Mouse (Mus musculus) embryonic facial prominence, embryonic 10.5 days (tissue): ENCODE measurements at regions not wholly inside any gene's neighbourhood (a gene's known extent, or its start where the extent isn't known, plus 50 kb on each side); places are given as distances from the start of the nearest gene placed in this dataset.

Experiments used
- DNase-seq: peaks from one replicate; pipeline ENCODE4 v3.0.0-alpha.2; 2017; ENCODE audit warnings: low spot score
- H3K27ac ChIP-seq: fragments of 300-500 bp; sonication (generic); replicated peaks from 2 replicates; pipeline ENCODE4 v1.5.1; 2016; ENCODE audit warnings: mild to moderate bottlenecking
- H3K27me3 ChIP-seq: fragments of 300-500 bp; sonication (generic); replicated peaks from 2 replicates; pipeline ENCODE4 v1.6.1; 2016; ENCODE audit warnings: low read depth, mild to moderate bottlenecking; ENCODE audit not compliant: poor library complexity, severe bottlenecking
- H3K36me3 ChIP-seq: fragments of 300-500 bp; sonication (generic); replicated peaks from 2 replicates; pipeline ENCODE4 v1.6.1; 2016; ENCODE audit warnings: mild to moderate bottlenecking, moderate library complexity
- H3K4me1 ChIP-seq: fragments of 300-500 bp; sonication (generic); 2 replicates; pipeline ENCODE4 v1.6.1; 2016
- H3K4me3 ChIP-seq: fragments of 300-500 bp; sonication (generic); 2 replicates; pipeline ENCODE4 v1.5.1; 2016; ENCODE audit warnings: mild to moderate bottlenecking, moderate library complexity
- H3K9me3 ChIP-seq: fragments of 300-500 bp; sonication (generic); 2 replicates; pipeline ENCODE4 v1.6.1; 2016; ENCODE audit warnings: mild to moderate bottlenecking
- WGBS: fragments of 180-500 bp; shearing (Covaris S2); methylation state at CpG from one replicate; pipeline ENCODE4 v1.1.7; 2016; 5-methylcytosine and 5-hydroxymethylcytosine counted together

DNA sequence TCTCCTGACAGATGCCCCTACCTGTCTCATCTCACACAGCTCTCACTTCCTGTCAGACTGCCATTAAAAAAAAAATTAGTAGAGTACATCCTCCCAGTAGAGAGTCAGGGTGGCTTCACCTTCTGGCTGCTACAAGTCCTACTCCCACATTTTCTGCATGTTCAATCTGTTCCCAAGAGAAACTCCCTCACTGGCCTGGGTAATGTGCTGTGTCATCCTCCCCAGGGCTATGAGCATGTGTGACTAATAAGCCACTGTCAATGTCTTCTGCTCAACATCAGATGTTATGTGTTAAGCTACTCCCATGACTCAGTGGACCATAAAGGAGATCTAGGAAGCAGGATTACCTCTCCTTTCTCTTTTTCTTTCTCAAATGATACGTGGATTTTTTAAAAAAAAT, 652.4 kb upstream of the Frg1 start:
- no peak overlapping the region for H3K27ac ChIP-seq
- no peak for DNase-seq
- no peaks in the 10 kb centered on the region for H3K27me3 ChIP-seq
- 67% methylated on average over 1 of the region's 1 CpGs for WGBS
- no peaks in the 10 kb centered on the region for H3K4me1 ChIP-seq
- no peak overlapping the region for H3K4me3 ChIP-seq
- no peaks in the 10 kb centered on the region for H3K36me3 ChIP-seq
- no peaks in the 10 kb centered on the region for H3K9me3 ChIP-seq

GRCm38 (mm10) chr8:42043526-42043925, 626.7 kb upstream of the Frg1 start:
- DNase-seq = no peak
- no peak overlapping the region for H3K27ac ChIP-seq
- peaks cover 11% of the 10 kb centered on the region for H3K4me1 ChIP-seq
- H3K9me3 ChIP-seq = no peaks in the 10 kb centered on the region
- WGBS = 74% methylated on average over 5 of the region's 5 CpGs
- H3K36me3 ChIP-seq = no peaks in the 10 kb centered on the region
- no peak overlapping the region for H3K4me3 ChIP-seq
- H3K27me3 ChIP-seq = no peaks in the 10 kb centered on the region

- no peak for DNase-seq
- Histone ChIP-seq H3K4me1 (peaks cover 10% of the 10 kb centered on the region), H3K27me3 (no peaks in the 10 kb centered on the region), H3K27ac (no peak overlapping the region), H3K36me3 (no peaks in the 10 kb centered on the region), H3K4me3 (no peak overlapping the region), H3K9me3 (no peaks in the 10 kb centered on the region)
- WGBS = 91% methylated on average over 2 of the region's 2 CpGs
Measured at GRCm38 (mm10) chr8:42039245-42039644, 622.4 kb upstream of the Frg1 start.

DNA sequence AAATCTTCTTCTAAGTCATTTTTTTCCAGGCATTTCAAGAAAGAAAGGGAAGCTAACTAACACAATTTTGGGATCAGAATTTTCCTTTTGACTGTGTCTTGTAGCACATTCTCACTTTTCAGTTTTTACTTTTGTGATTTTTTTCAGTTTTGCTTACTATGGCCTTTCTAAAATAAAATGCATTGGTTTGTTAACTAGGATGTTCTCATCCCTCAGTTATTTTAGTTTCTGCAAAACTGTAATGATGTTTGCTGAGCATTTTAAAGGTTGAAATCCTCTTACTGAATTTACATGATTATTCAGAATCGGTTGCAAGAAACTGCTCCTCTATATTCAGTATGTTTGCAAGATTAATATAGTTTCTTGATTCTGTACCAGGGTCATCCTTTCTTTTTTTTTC, 610.1 kb upstream of the Frg1 start:
- no peak overlapping the region for H3K27ac ChIP-seq
- no peaks in the 10 kb centered on the region for H3K9me3 ChIP-seq
- H3K27me3 ChIP-seq = no peaks in the 10 kb centered on the region
- H3K4me1 ChIP-seq = no peaks in the 10 kb centered on the region
- H3K4me3 ChIP-seq = no peak overlapping the region
- no peaks in the 10 kb centered on the region for H3K36me3 ChIP-seq
- WGBS = 92% methylated on average over 1 of the region's 1 CpGs
- DNase-seq = no peak

- H3K36me3 ChIP-seq = no peaks in the 10 kb centered on the region
- 37% methylated on average over 3 of the region's 3 CpGs for WGBS
- no peaks in the 10 kb centered on the region for H3K9me3 ChIP-seq
- H3K27ac ChIP-seq = no peak overlapping the region
- no peak overlapping the region for H3K4me3 ChIP-seq
- peak; percentile 59 for DNase-seq
- no peaks in the 10 kb centered on the region for H3K27me3 ChIP-seq
- H3K4me1 ChIP-seq = 0 out of 2 replicates have a peak, but pooled peaks cover 4% of the 10 kb centered on the region
Measured at GRCm38 (mm10) chr8:42017786-42018185, 600.9 kb upstream of the Frg1 start.

DNA sequence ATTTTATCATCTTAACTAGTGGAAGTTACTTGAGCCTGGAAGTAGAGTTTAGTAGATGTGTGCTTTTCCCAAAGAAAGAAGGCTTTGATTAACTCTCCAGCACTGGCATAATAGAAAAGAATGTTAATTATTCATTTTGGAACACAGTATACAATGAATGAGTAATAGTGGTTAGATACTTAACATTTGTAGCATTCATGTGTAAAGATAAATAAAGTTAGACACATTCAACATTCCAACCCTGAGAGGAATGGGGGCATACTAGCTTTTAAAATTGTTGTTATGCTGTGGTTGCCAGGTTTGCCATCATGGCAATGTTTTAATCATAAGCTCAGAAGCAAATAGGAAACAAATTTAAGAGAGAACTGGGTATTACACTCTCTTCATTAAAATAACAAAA, 586.3 kb upstream of the Frg1 start:
- Histone ChIP-seq H3K9me3 (no peaks in the 10 kb centered on the region), H3K36me3 (no peaks in the 10 kb centered on the region), H3K27me3 (no peaks in the 10 kb centered on the region), H3K4me1 (no peaks in the 10 kb centered on the region), H3K27ac (no peak overlapping the region), H3K4me3 (no peak overlapping the region)
- DNase-seq = no peak

GRCm38 (mm10) chr8:41989040-41989501, 572.2 kb upstream of the Frg1 start:
- Histone ChIP-seq H3K4me3 (no peak overlapping the region), H3K36me3 (no peaks in the 10 kb centered on the region), H3K27ac (no peak overlapping the region), H3K4me1 (0 out of 2 replicates have a peak, but pooled peaks cover 2% of the 10 kb centered on the region), H3K27me3 (no peaks in the 10 kb centered on the region), H3K9me3 (no peaks in the 10 kb centered on the region)
- no peak for DNase-seq
- WGBS = 74% methylated on average over 8 of the region's 8 CpGs

- no peak for DNase-seq
- no peaks in the 10 kb centered on the region for H3K9me3 ChIP-seq
- H3K4me3 ChIP-seq = no peak overlapping the region
- H3K27me3 ChIP-seq = no peaks in the 10 kb centered on the region
- 0 out of 2 replicates have a peak, but pooled peaks cover 2% of the 10 kb centered on the region for H3K4me1 ChIP-seq
- H3K36me3 ChIP-seq = no peaks in the 10 kb centered on the region
- no peak overlapping the region for H3K27ac ChIP-seq
- WGBS = 87% methylated on average over 5 of the region's 5 CpGs
Measured at GRCm38 (mm10) chr8:41988216-41988615, 571.3 kb upstream of the Frg1 start.

DNA sequence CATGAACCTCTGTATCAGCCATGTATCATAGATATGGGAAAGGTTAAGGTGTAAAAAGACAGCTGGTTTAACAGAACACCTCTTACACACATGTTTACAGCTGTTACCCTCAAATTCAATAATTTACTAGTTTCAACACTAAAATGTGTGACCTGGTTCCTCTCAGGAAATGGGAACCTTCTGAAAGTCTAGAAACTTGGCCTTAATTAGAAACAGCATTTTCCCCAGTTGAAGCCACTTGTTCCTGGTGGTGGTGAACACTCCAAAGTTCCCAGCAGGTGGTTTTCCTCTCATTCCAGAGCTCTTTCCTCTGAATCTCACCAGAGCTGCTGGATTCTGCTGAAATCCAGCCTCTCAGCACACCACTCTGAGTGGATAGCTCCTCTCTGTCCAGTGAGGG, 570.5 kb upstream of the Frg1 start:
- no peak for DNase-seq
- H3K4me1 ChIP-seq = 0 out of 2 replicates have a peak, but pooled peaks cover 2% of the 10 kb centered on the region
- no peaks in the 10 kb centered on the region for H3K9me3 ChIP-seq
- H3K27me3 ChIP-seq = no peaks in the 10 kb centered on the region
- H3K36me3 ChIP-seq = no peaks in the 10 kb centered on the region
- no peak overlapping the region for H3K4me3 ChIP-seq
- no peak overlapping the region for H3K27ac ChIP-seq

DNA sequence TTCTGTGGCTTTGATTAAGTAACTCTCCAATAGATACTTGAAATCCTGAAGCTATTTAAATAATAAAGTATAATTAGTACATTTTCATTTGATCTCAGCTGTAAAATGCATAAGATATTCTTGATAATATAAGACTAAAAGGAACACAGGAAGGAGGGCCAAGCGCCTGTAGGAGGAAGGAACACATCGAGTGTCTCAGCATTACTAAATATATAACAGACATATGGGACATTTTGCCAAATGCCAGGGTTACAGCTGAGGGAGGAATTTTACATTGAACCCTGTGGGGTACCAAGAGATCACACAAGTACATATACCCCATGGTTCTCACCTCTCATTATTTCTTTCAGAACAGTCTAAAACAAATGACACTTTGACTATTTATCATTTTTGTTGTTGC, 555.5 kb upstream of the Frg1 start:
- Histone ChIP-seq H3K27me3 (no peaks in the 10 kb centered on the region), H3K36me3 (no peaks in the 10 kb centered on the region), H3K27ac (no peak overlapping the region), H3K4me1 (no peaks in the 10 kb centered on the region), H3K9me3 (no peaks in the 10 kb centered on the region), H3K4me3 (no peak overlapping the region)
- 89% methylated on average over 2 of the region's 2 CpGs for WGBS
- no peak for DNase-seq

DNA sequence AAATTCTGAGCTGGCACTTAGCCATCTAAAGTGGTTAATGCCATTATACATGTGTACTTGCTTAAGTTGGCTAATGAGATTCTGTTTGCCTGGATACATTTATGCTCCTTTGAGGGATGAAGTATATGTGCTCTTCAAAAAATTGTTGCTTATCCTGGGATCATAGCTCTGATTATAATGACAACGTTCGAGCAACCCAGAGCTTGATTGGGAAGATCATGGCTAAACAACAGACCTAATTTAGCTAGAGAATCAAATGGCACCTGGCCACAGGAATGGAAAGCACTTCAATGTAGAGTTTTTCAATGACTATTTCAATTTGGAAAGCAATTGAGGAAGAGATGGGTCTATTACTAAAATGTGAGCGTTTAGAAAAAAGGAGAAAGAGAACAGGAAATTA, 553.7 kb upstream of the Frg1 start:
- Histone ChIP-seq H3K4me1 (no peaks in the 10 kb centered on the region), H3K27ac (no peak overlapping the region), H3K36me3 (no peaks in the 10 kb centered on the region), H3K9me3 (no peaks in the 10 kb centered on the region), H3K27me3 (no peaks in the 10 kb centered on the region), H3K4me3 (no peak overlapping the region)
- DNase-seq = no peak
- WGBS = 87% methylated on average over 3 of the region's 3 CpGs

DNA sequence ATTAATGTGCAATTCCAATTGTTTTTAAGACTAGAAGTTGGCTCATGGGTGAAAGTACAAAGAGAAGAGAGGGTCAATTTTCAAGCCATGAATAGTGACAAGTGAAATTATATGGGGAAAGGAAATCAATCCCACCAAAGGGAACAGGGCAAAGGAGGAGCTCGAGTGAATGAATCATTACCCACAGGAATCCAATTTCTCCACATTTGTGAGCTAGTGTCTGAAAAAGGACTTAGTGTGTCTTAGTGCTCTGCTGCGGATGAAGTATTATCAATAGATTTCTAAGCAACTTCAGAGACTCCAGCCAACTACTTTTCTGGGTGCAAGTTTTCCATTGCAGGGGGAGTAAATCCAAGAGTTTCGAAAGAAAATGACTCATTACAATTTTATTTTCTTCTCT, 552.5 kb upstream of the Frg1 start:
- H3K4me1 ChIP-seq = no peaks in the 10 kb centered on the region
- no peak for DNase-seq
- H3K9me3 ChIP-seq = no peaks in the 10 kb centered on the region
- no peaks in the 10 kb centered on the region for H3K27me3 ChIP-seq
- WGBS = 86% methylated on average over 3 of the region's 3 CpGs
- no peak overlapping the region for H3K27ac ChIP-seq
- no peaks in the 10 kb centered on the region for H3K36me3 ChIP-seq
- no peak overlapping the region for H3K4me3 ChIP-seq

DNA sequence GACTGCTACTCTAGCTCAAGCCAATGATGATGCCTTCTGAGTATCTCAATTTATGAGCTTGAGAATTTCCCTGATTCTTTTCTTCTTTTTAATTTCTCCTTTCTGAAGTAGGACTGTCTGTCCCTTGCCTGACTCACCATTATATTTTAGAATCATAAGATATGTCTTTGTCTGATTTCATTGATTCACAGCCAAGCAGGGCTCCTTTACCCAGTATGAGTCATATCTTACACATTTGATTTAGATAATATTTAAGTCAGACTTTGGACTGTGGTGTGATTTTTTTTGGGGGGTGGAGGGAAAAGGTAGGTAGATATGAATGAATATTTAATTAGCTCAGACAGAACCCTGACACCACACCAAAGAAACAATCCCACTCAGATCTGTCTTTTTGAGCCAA, 547.2 kb upstream of the Frg1 start:
- peaks cover 4% of the 10 kb centered on the region; the same call in 1 of the 2 replicates for H3K4me1 ChIP-seq
- no peaks in the 10 kb centered on the region for H3K36me3 ChIP-seq
- H3K27me3 ChIP-seq = no peaks in the 10 kb centered on the region
- no peak overlapping the region for H3K4me3 ChIP-seq
- H3K27ac ChIP-seq = no peak overlapping the region
- no peak for DNase-seq
- H3K9me3 ChIP-seq = no peaks in the 10 kb centered on the region

DNA sequence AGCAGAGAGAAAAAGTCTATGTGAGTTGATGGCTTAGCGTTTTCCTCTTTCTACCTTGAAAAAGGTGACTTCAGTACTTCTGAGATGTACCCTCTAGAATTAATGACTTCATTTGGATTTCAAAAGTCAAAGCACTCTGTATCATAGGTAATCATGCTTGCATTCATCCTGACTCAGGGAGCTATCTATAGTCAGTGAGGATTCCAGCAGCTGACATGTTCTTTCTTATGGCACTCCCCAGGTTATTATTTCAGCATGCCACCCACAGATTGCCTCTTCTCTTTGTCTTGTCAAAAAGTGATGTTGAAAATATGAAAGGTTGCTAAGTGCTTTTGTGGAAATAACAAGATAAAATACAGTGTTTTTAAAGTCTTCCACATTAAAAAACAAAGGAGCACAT, 540.0 kb upstream of the Frg1 start:
- no peak for DNase-seq
- Histone ChIP-seq H3K4me3 (no peak overlapping the region), H3K27me3 (no peaks in the 10 kb centered on the region), H3K4me1 (peaks cover 14% of the 10 kb centered on the region; the same call in 1 of the 2 replicates), H3K9me3 (no peaks in the 10 kb centered on the region), H3K27ac (no peak overlapping the region), H3K36me3 (no peaks in the 10 kb centered on the region)
- 89% methylated on average over 1 of the region's 1 CpGs for WGBS
